Mouse (Mus musculus) ES-Bruce4 (cell line): Measurements from ENCODE around the gene Hoxb2. TPM values are rescaled to one million over a fixed set of nuclear protein-coding genes. Genes with fewer than 3 reads are reported as not detected.

Source experiments
- H3K27ac ChIP-seq: 2 replicates; pipeline ENCODE4 v1.5.1; 2012; ENCODE audit warnings: low read length, inconsistent platforms; ENCODE audit not compliant: insufficient read depth
- H3K27me3 ChIP-seq: 2 replicates; pipeline ENCODE4 v1.6.1; 2012; ENCODE audit warnings: mild to moderate bottlenecking, low read length, inconsistent platforms; ENCODE audit not compliant: control insufficient read depth, poor library complexity, insufficient read depth, severe bottlenecking
- H3K36me3 ChIP-seq: 2 replicates; pipeline ENCODE4 v1.6.1; 2012; ENCODE audit warnings: inconsistent platforms, mild to moderate bottlenecking, low read length, moderate library complexity; ENCODE audit not compliant: control insufficient read depth, poor library complexity, insufficient read depth, severe bottlenecking
- H3K4me1 ChIP-seq: one replicate; pipeline ENCODE4 v1.8.1; 2011; ENCODE audit warnings: low read length; ENCODE audit not compliant: control insufficient read depth, insufficient read depth
- H3K4me3 ChIP-seq: 2 replicates; pipeline ENCODE4 v1.5.1; 2011; ENCODE audit warnings: low read depth, mild to moderate bottlenecking, low read length
- H3K9ac ChIP-seq: 2 replicates; pipeline ENCODE4 v1.6.1; 2012; ENCODE audit warnings: low read depth, mild to moderate bottlenecking, inconsistent platforms; ENCODE audit not compliant: poor library complexity, severe bottlenecking
- H3K9me3 ChIP-seq: replicated peaks from 2 replicates; pipeline ENCODE4 v1.6.1; 2012; ENCODE audit warnings: mild to moderate bottlenecking, low read length, inconsistent platforms; ENCODE audit not compliant: control insufficient read depth, poor library complexity, insufficient read depth, severe bottlenecking
- CTCF ChIP-seq: IDR thresholded peaks from one replicate; pipeline ENCODE4 v1.8.1; 2011; ENCODE audit warnings: low read depth, low read length
- EP300 ChIP-seq: IDR thresholded peaks from 2 replicates; pipeline ENCODE4 v1.6.1; 2011; ENCODE audit warnings: low read depth, low read length; ENCODE audit not compliant: insufficient read depth
- POLR2A ChIP-seq: IDR thresholded peaks from one replicate; pipeline ENCODE4 v1.8.1; 2011; ENCODE audit warnings: low read length; ENCODE audit not compliant: insufficient read depth
- polyA plus RNA-seq: library from polyadenylated mRNA; stranded (reverse); fragments of >200 nt; gene quantifications from 2 replicates; pipeline ENCODE4 v1.2.4, GENCODE M21; 2011; ENCODE audit warnings: low read depth; ENCODE audit not compliant: missing spikeins, insufficient read depth, insufficient read length

The Hoxb2 gene
- polyA plus RNA-seq, 1 experiment: 0.70 TPM

- Histone ChIP-seq H3K4me1 (no peaks in the 10 kb centered on the region), H3K27me3 (peaks cover 61% of the 10 kb centered on the region), H3K27ac (no peak overlapping the region), H3K36me3 (no peaks in the 10 kb centered on the region), H3K4me3 (no peak overlapping the region), H3K9ac (no peak overlapping the region), H3K9me3 (no peaks in the 10 kb centered on the region)
- no peak for TF ChIP-seq POLR2A
- no peak for TF ChIP-seq EP300
- no peak for TF ChIP-seq CTCF
Observed at GRCm38 (mm10) chr11:96324125-96324524, 26.2 kb upstream of the Hoxb2 start.

GRCm38 (mm10) chr11:96324965-96325364 is 25.4 kb upstream of the Hoxb2 start:
- no peaks in the 10 kb centered on the region for H3K4me1 ChIP-seq
- H3K4me3 ChIP-seq: no peak overlapping the region
- no peak overlapping the region for H3K27ac ChIP-seq
- no peaks in the 10 kb centered on the region for H3K9me3 ChIP-seq
- no peak overlapping the region for H3K9ac ChIP-seq
- TF ChIP-seq POLR2A (no peak), CTCF (no peak), EP300 (no peak)
- H3K27me3 ChIP-seq: peaks cover 56% of the 10 kb centered on the region
- H3K36me3 ChIP-seq: no peaks in the 10 kb centered on the region

GRCm38 (mm10) chr11:96325747-96326212 is 24.5 kb upstream of the Hoxb2 start:
- H3K27me3 ChIP-seq: peaks cover 53% of the 10 kb centered on the region
- H3K4me1 ChIP-seq: no peaks in the 10 kb centered on the region
- H3K9me3 ChIP-seq: no peaks in the 10 kb centered on the region
- H3K27ac ChIP-seq: no peak overlapping the region
- no peak overlapping the region for H3K9ac ChIP-seq
- H3K36me3 ChIP-seq: no peaks in the 10 kb centered on the region
- no peak overlapping the region for H3K4me3 ChIP-seq
- TF ChIP-seq POLR2A (no peak), CTCF (no peak), EP300 (no peak)

GRCm38 (mm10) chr11:96326705-96327104 is 23.6 kb upstream of the Hoxb2 start:
- Histone ChIP-seq H3K27me3 (peaks cover 54% of the 10 kb centered on the region), H3K4me1 (peaks cover under 1% of the 10 kb centered on the region), H3K36me3 (no peaks in the 10 kb centered on the region), H3K9ac (no peak overlapping the region), H3K9me3 (no peaks in the 10 kb centered on the region), H3K4me3 (no peak overlapping the region), H3K27ac (no peak overlapping the region)
- no peak for TF ChIP-seq CTCF
- no peak for TF ChIP-seq EP300
- TF ChIP-seq POLR2A: no peak

GRCm38 (mm10) chr11:96327122-96327521 is 23.2 kb upstream of the Hoxb2 start:
- TF ChIP-seq CTCF (no peak), POLR2A (no peak), EP300 (no peak)
- no peak overlapping the region for H3K4me3 ChIP-seq
- H3K27me3 ChIP-seq: peaks cover 58% of the 10 kb centered on the region
- peaks cover 2% of the 10 kb centered on the region for H3K4me1 ChIP-seq
- no peaks in the 10 kb centered on the region for H3K36me3 ChIP-seq
- no peak overlapping the region for H3K9ac ChIP-seq
- no peaks in the 10 kb centered on the region for H3K9me3 ChIP-seq
- H3K27ac ChIP-seq: no peak overlapping the region

GRCm38 (mm10) chr11:96327750-96328149 is 22.6 kb upstream of the Hoxb2 start:
- Histone ChIP-seq H3K27ac (no peak overlapping the region), H3K9ac (no peak overlapping the region), H3K4me3 (no peak overlapping the region), H3K4me1 (peaks cover 2% of the 10 kb centered on the region), H3K27me3 (peaks cover 61% of the 10 kb centered on the region), H3K9me3 (no peaks in the 10 kb centered on the region), H3K36me3 (no peaks in the 10 kb centered on the region)
- TF ChIP-seq POLR2A: no peak
- no peak for TF ChIP-seq EP300
- TF ChIP-seq CTCF: no peak

- Histone ChIP-seq H3K9me3 (no peaks in the 10 kb centered on the region), H3K36me3 (no peaks in the 10 kb centered on the region), H3K27ac (no peak overlapping the region), H3K27me3 (peaks cover 64% of the 10 kb centered on the region), H3K9ac (no peak overlapping the region), H3K4me3 (no peak overlapping the region), H3K4me1 (peaks cover 2% of the 10 kb centered on the region)
- TF ChIP-seq POLR2A: no peak
- TF ChIP-seq EP300: no peak
- no peak for TF ChIP-seq CTCF
Observed at GRCm38 (mm10) chr11:96328605-96329004, 21.7 kb upstream of the Hoxb2 start.
